Mouse (Mus musculus): ENCODE measurements around the gene C4b.

DNA sequence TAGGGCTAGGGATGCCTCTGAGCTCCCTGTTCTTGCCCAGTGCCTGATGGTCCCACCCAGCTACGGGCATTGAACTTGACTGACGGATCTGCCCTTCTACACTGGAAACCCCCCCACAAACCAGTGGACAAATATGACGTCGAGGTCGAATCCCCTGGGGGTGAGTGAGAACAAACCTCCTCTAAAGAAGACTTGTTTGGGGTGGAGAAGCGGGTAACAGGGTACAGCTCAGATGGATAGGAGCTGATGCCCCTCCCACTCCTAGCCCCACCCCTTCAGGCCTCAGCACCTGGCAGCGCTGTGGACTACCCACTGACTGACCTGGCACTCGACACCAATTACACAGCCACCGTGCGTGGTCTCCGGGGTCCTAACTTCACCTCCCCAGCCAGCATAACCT lies 26.3 kb downstream of the C4b start:
- TF ChIP-seq CTCF (IDR thresholded peaks at IDR 0.05; ENCODE audit: insufficient read depth, low read length): no peak
- TF ChIP-seq POLR2A (IDR thresholded peaks at IDR 0.05; ENCODE audit: borderline replicate concordance, extremely low read depth, low read depth, low read length): no peak
